Mouse (Mus musculus): Measurements from ENCODE around the gene Vamp2. TPM values are rescaled to one million over a fixed set of nuclear protein-coding genes. Genes with fewer than 3 reads are reported as not detected.
A peak's percentile ranks its signal among the peaks of the same experiment; 100 is the strongest.

Gene Vamp2
- total RNA-seq, 1 experiment from 2014 or later = 22.5 TPM

DNA sequence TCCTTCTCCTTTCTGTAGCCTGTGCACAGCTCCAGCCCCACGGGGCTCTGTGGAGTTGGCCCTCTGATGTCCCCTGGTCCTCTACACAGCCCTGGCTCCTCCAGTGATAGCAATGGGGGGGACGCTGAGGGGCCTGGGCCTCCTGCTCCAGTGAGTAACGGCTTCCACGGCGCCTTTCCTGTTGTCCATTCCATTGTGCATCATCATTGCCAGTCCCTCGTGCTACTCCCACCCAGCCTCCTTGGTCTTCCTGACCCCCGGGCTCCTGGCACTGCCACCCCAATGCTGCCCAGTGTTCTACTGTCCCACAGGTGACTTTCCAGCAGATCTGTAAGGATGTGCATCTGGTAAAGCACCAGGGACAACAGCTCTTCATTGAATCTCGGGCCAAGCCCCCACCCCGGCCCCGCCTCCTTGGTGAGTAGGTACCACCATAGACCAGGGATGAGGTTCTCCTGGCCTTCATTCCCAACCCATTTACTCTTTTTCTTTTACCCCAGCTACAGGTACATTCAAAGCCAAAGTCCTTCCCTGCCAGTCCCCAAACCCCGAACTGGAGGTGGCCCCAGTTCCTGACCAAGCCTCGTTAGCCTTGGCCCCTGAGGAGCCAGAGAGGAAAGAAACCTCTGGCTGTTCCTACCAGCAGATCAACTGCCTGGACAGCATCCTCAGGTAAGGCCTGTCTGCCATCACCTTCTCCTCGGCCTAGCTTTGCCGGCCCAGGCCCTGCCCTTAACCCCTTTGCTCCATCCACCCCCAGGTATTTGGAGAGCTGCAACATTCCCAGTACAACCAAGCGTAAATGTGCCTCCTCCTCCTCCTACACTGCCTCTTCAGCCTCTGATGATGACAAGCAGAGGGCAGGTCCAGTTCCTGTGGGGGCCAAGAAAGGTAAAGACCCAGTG is 15.5 kb downstream of the Vamp2 start:
- no peak for ATAC-seq (replicated peaks in 1 of 2; ENCODE audit: insufficient read depth in 1 of 2, low FRiP score in 2 of 2, low TSS enrichment in 1 of 2, low read depth in 1 of 2, poor library complexity in 2 of 2, severe bottlenecking in 2 of 2)

DNA sequence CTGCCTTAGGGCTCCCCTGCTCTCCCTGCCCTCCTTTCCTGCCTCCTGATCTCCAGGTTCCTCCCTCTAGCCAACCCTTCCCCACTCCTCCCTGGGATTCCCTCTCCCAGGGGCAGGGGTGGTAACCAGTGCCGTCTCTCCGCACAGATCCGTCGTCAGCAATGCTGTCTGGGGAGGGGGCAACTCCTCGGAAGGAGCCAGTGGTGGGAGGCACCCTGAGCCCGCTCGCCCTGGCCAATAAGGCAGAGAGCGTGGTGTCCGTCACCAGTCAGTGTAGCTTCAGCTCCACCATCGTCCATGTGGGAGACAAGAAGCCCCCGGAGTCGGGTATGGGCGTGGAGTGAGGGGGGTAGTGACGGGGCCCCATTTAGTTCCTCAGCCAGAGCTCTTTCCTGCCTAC is 16.2 kb downstream of the Vamp2 start:
- no peak for ATAC-seq (replicated peaks in 1 of 2; ENCODE audit: insufficient read depth in 1 of 2, low FRiP score in 2 of 2, low TSS enrichment in 1 of 2, low read depth in 1 of 2, poor library complexity in 2 of 2, severe bottlenecking in 2 of 2)

DNA sequence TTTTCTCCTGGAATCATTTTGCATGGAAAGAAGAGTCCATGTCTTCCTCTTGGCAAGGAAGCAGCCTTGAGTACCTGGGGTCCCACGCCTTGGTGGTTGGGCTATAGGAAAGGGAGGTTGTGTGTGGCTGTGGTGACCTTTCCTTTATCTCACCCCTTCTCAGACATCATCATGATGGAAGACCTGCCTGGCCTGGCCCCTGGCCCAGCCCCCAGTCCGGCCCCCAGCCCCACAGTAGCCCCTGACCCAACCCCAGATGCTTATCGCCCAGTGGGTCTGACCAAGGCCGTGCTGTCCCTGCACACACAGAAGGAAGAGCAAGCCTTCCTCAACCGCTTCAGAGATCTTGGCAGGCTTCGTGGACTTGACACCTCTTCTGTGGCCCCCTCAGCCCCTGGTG is 16.9 kb downstream of the Vamp2 start:
- no peak for ATAC-seq (replicated peaks in 1 of 2; ENCODE audit: insufficient read depth in 1 of 2, low FRiP score in 2 of 2, low TSS enrichment in 1 of 2, low read depth in 1 of 2, poor library complexity in 2 of 2, severe bottlenecking in 2 of 2)

DNA sequence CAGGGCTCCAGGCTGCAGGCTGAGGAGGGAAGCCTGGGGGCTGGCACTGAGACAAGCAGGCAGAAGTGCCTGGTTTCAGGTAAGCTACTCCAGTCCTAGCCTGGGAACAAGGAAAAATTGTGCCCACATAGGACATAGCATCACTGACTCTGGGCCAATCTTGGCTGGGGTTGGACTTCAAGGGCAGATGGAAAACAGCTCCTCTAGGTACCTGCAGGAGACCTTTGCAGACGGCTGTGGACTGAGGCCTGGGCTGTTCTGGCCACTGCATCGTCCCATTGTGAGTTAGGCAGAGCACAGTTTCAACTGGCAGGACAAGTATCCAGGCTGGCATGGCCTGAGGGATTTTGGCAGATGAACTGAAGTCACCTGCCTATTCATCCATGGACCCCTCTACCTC is 17.5 kb downstream of the Vamp2 start:
- ATAC-seq (replicated peaks in 1 of 2; ENCODE audit: insufficient read depth in 1 of 2, low FRiP score in 2 of 2, low TSS enrichment in 1 of 2, low read depth in 1 of 2, poor library complexity in 2 of 2, severe bottlenecking in 2 of 2) = no peak

DNA sequence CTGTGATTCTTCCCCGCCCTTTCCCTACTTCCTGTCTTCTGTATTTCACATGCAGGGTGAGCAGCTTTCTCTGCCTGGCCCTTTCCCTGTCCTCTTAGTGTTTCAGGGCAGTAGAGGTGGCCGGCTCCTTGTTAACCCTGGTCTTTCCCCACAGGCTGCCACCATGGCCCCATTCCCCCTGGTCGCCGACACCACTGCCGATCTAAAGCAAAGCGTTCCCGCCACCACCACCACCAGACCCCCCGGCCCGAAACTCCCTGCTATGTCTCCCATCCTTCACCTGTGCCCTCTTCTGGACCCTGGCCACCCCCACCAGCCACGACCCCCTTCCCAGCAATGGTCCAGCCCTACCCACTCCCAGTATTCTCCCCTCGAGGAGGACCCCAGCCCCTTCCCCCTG is 18.0 kb downstream of the Vamp2 start:
- ATAC-seq (replicated peaks in 1 of 2; ENCODE audit: insufficient read depth in 1 of 2, low FRiP score in 2 of 2, low TSS enrichment in 1 of 2, low read depth in 1 of 2, poor library complexity in 2 of 2, severe bottlenecking in 2 of 2) = no peak

DNA sequence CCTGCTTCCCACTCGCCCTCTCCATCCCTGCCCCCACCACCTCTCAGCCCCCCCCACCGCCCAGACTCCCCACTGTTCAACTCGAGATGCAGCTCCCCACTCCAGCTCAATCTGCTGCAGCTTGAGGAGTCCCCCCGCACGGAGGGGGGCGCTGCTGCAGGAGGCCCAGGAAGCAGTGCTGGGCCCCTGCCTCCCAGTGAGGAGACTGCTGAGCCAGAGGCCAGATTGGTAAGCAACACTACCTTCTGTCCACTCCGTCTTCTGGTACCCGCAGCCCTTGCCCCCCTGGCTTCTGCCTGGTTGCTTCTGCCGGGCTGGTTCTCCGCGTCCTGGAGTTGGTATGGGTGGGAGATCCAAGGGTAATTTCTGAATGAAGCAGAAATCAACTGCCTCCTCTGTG is 18.6 kb downstream of the Vamp2 start:
- ATAC-seq (replicated peaks in 1 of 2; ENCODE audit: insufficient read depth in 1 of 2, low FRiP score in 2 of 2, low TSS enrichment in 1 of 2, low read depth in 1 of 2, poor library complexity in 2 of 2, severe bottlenecking in 2 of 2) = no peak

DNA sequence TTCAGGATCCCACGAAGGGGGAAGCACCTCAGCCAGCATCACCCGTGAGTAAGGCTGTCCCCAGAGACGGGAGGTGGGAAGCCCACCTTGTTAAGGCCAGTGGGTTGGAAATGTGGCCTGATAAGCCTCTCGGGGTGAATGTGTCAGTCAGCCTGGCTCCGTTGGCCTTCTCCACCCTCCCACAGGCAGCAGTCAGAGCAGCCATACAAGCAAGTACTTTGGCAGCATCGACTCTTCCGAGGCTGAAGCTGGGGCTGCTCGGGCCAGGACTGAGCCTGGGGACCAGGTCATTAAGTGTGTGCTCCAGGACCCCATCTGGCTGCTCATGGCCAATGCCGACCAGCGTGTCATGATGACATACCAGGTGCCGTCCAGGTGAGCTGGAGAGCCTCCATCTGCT is 19.4 kb downstream of the Vamp2 start:
- no peak for ATAC-seq (replicated peaks in 1 of 2; ENCODE audit: insufficient read depth in 1 of 2, low FRiP score in 2 of 2, low TSS enrichment in 1 of 2, low read depth in 1 of 2, poor library complexity in 2 of 2, severe bottlenecking in 2 of 2)

DNA sequence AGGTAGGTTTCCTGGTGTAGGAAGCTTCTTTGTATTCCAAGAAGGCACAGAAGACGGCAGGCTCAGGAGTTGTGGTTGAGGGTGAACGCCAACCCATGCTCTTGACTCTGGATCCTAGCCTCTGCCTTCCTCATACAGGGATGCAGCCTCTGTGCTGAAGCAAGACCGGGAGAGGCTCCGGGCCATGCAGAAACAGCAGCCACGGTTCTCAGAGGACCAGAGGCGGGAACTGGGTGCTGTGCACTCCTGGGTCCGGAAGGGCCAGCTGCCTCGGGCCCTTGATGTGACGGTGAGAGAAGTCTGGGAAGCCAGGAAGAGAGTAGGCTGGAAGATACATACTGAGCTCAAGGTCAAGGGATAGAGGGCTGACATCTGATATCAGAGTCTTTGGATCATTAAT is 19.9 kb downstream of the Vamp2 start:
- ATAC-seq (replicated peaks in 1 of 2; ENCODE audit: insufficient read depth in 1 of 2, low FRiP score in 2 of 2, low TSS enrichment in 1 of 2, low read depth in 1 of 2, poor library complexity in 2 of 2, severe bottlenecking in 2 of 2) = no peak

DNA sequence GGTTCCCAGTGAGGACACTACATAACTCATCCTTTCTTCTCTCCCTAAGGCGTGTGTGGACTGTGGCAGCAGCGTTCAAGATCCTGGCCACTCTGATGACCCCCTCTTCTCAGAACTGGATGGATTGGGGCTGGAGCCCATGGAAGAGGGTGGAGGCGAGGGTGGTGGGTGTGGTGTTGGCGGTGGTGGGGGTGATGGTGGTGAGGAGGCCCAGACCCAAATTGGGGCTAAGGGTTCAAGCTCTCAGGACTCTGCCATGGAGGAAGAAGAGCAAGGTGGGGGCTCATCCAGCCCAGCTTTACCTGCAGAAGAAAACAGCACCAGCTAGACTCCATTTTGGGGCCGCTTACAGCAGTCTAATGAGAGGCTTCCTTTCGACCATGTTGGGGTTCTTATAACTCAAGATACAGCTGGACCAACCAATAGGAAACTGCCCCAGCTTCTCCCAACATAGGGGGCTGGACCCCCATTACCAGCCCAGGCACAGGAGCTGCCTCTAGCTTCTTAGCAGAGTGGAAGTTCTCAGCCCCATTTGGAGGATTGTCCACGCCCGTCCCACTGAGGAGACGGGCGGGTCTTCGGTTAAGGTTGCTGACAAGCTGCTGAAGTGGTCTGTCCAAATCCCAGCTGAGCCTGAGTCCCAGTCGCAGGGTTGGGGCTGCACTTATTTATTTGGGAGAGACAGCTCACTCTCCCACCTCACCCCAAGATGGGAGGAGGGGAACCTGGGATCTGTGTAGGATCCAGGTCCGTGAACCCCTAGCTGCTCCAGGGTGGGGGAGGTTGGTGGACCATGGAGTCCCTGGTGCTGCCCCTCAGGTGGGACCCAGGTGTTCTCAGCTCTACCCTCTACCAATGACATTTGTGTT is 21.0 kb downstream of the Vamp2 start:
- ATAC-seq (replicated peaks in 1 of 2; ENCODE audit: insufficient read depth in 1 of 2, low FRiP score in 2 of 2, low TSS enrichment in 1 of 2, low read depth in 1 of 2, poor library complexity in 2 of 2, severe bottlenecking in 2 of 2) = no peak

DNA sequence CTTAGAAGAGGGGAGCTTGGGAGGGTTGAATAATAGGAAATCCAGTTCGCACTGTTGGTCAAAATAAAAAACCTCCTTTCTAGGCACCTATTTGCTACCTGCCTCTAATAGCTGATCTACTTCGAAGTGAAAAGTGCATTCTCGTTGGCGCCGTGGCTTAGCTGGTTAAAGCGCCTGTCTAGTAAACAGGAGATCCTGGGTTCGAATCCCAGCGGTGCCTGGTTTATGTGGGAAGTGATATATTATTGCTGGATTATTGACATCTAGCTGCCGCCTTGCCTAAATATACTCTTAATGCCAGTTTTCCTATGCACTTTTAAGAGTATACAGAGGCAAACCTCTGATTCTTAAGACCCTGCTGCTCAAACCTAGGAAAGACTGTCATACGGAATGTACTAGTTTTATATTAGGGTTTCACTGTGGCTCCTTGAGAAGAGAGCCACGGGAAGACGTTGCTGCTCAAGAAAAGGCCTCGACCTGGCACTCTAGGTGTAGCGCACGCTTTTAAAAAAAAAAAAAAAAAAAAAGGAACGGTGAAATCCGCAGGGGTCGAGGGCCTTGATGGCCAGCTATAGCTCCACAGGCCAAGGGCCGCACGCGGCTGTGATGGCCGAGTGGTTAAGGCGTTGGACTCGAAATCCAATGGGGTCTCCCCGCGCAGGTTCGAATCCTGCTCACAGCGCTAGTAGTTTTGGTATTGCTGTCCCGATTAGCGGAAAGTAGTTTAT is 22.2 kb downstream of the Vamp2 start:
- ATAC-seq (replicated peaks in 1 of 2; ENCODE audit: insufficient read depth in 1 of 2, low FRiP score in 2 of 2, low TSS enrichment in 1 of 2, low read depth in 1 of 2, poor library complexity in 2 of 2, severe bottlenecking in 2 of 2) = peak; percentile 44 to 54

DNA sequence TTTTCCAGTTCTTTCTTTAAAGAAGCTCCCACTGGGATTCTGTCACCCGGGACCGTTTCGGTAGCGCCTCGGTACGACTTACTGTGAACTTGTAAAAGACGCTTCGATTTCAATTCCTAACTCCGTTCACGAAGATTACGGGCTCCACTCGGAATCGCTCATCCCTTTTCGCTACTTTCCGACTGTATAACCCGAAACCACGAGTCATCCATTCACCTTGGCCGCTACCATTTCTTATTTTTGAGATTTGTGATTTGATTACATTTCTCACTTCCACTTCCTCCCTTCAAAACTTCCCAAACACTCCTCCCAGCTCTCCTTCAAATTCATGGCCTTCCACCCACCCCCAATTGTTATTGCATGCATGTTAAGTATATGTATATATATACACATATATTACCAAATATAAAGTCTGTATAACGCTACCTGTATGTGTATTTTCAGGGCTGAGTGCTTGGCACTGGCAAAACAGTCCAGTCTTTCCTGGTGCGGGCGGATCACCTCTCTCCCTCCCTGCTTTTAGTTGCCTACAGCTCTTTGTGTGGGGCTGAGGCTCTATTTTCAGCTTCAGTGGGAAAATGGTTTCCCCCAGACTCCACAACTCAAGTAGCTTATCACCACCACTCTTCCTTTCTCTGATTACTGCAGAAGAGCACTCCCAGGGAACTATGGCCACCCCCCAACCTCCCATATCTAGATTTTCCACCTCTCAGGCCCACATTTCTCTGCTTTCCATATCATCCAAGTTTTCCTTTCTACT is 22.9 kb downstream of the Vamp2 start:
- ATAC-seq (replicated peaks in 1 of 2; ENCODE audit: insufficient read depth in 1 of 2, low FRiP score in 2 of 2, low TSS enrichment in 1 of 2, low read depth in 1 of 2, poor library complexity in 2 of 2, severe bottlenecking in 2 of 2) = no peak

DNA sequence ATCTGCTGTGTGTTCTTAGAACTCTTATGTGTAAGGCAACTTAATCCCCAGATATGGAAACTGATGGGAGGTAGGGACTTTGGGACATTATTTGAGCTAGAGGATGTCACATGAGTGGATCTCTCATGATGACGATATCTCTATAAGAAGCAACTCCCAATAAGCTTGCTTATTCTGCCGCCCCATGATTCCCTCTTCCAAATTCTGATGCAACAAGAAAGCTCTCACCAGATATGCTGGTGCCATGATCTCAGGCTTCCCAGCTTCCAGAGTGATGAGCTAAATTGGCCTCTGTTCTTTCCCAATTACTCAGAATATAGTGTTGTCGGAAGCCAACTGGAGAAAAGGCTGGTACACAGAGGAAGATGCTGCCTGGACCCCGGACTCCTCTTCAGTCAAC is 23.6 kb downstream of the Vamp2 start:
- ATAC-seq (replicated peaks in 1 of 2; ENCODE audit: insufficient read depth in 1 of 2, low FRiP score in 2 of 2, low TSS enrichment in 1 of 2, low read depth in 1 of 2, poor library complexity in 2 of 2, severe bottlenecking in 2 of 2) = no peak

DNA sequence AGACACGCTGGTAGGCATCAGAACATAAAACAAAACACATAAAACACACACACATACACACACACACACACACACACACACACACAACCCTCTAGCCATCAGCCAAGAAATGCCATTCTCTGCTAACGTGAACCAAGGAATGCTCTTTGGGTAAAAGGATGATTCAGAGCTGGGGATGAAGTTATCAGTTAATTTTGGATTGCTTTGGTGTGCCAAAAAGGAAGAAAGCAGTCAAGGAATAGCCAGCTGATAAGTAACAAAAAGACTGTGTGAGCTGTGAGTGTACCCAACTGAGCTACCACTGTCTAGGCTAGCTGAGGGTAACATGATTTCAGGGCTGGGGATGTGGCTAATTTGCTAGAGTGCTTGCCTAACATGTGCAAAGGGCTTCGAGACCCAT is 25.7 kb downstream of the Vamp2 start:
- no peak for ATAC-seq (replicated peaks in 1 of 2; ENCODE audit: insufficient read depth in 1 of 2, low FRiP score in 2 of 2, low TSS enrichment in 1 of 2, low read depth in 1 of 2, poor library complexity in 2 of 2, severe bottlenecking in 2 of 2)

DNA sequence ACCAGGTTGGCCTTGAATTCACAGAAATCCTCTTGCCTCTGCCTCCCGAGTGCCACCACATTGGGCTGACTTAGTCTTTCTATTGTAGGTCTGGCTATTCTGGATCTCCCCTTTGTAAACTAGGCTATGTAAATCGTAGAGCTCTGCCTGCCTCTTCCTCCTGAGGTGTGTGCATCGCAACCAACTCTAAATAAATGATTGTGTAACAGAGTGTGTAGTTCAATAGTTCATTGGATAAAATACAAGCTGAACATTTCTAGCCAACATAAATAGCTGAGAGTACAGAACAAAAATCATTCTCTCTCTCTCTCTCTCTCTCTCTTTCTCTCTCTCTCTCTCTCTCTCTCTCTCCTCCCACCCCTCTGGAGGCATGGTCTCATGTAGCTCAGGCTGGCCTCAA is 26.3 kb downstream of the Vamp2 start:
- no peak for ATAC-seq (replicated peaks in 1 of 2; ENCODE audit: insufficient read depth in 1 of 2, low FRiP score in 2 of 2, low TSS enrichment in 1 of 2, low read depth in 1 of 2, poor library complexity in 2 of 2, severe bottlenecking in 2 of 2)

DNA sequence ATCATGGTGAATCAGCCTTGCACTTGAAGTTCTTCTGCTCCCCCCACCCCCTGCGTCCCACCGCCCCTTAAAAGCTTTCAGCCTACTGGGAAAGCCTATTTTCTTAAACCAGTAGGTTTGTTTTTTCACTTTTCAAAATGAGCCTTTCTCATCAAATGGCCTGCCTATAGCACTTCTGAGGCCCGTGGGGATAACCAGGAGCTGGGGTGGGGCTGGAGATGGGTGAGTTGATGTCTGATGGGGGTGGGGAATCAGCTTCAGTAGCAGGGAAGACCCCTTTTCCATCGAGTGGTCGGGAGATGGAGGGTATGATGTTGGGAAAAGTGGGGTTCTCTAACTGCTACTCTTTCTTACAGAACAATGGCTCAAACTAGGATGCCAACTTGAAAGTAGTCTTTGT is 28.6 kb downstream of the Vamp2 start:
- ATAC-seq (replicated peaks in 1 of 2; ENCODE audit: insufficient read depth in 1 of 2, low FRiP score in 2 of 2, low TSS enrichment in 1 of 2, low read depth in 1 of 2, poor library complexity in 2 of 2, severe bottlenecking in 2 of 2) = no peak

DNA sequence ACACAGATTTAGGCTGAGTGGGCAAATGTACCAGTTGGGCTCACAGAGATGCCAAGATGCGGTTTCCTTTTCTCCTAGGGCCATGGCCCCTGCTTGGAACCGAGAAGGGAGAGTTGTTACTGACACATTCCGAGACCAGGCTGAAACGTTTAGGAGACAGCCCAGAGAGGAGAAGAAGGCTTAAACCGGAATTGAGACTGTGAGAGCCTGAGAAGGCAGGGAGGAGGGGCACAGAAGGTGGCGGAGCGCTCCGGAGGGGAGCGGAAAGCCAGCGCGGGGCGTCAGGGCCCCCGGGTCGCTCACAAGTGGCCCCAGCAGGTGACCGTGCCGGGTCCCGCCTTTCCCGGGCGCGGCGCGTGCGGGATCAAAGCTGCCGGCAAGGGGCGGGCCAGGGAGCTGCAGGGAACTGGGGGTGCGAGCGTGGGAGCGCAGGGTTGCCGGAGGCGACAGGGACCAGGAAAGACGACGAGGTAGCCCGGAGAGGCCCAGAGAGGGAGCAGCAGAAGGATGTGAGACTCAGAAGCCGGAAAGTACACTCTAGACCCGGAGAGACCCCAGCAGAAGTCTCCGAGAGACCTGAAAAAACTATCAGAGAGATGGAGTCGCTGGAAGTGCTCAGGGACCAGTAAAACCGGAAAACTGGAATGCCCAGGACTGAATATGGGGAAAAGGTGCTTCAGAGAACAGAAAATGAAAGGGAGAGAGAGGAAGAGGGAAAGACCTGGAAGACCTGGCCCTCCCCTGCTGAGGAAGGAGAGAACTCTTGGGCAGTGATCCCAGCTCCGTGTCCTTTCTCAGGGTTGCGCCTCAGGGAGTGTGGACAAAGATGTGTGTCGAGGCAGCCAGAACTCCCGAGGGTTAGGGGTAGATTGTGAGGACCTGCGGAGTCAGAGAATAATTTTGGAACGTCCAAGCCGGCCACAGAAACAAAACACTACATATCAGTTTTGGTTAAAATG is 29.7 kb downstream of the Vamp2 start:
- peak in 1 of 2 experiments; percentile 43; a peak in 3 of 4 replicates for ATAC-seq (replicated peaks in 1 of 2; ENCODE audit: insufficient read depth in 1 of 2, low FRiP score in 2 of 2, low TSS enrichment in 1 of 2, low read depth in 1 of 2, poor library complexity in 2 of 2, severe bottlenecking in 2 of 2)

All from hematopoietic stem cell, adult 5-6 weeks (primary cell).